Mouse (Mus musculus) right cerebral cortex, postnatal 10 days (tissue): Measurements from ENCODE around the gene Cox8c.

ENCODE experiments used
- DNase-seq, 2 experiments: peaks; one replicate each; pipeline ENCODE4 v3.0.0; 2021; ENCODE audit warnings: low spot score in 2 of 2

Cox8c gene

DNA sequence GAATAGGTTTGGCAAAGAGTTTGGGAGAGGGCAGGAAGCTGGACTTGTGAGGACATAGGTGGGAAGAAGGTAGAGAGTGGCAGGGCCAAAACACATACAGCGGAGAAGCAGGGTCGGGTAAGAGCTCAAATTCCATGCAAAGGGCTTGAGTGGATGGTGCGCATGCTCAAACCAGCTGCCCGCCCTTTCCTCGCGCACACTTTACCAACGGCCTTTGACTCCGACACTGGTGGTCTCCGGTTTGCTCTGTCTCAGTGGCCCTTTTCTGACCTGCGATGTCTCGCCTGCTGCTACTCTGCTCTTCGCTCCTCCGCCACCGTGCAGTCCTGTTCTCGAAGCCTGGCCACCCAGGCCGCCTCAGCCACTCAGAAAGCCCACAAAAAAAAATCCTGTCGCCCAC lies at the start of gene Cox8c:
Cox8c (plus strand) TSS at position 226 of the 400 bp plus-strand sequence.
- no peak for DNase-seq

GRCm38 (mm10) chr12:102860806-102861205 lies 38.3 kb upstream of the Cox8c start:
- no peak for DNase-seq

GRCm38 (mm10) chr12:102869802-102870201 lies 29.3 kb upstream of the Cox8c start:
- no peak for DNase-seq

DNA sequence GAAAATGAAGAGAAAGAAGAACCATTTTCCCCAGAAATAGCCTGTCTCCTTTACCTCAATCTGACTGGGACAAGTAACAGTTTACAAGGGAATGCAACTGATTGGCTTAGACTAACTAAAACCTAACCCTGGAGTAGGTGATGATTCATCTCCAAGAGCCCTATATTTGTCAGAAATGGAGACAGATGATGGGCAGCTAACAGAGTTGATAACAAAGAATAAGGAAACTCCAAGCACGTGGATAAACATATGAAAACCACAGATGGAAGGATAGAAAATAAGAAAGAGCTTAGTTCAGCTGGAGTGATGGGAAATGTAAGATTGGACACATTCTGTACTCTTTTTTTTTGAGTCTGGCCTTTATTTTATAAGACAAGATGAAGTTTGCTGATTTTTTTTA lies 28.6 kb upstream of the Cox8c start:
- DNase-seq = no peak

GRCm38 (mm10) chr12:102877301-102878030 lies 21.6 kb upstream of the Cox8c start:
- DNase-seq = peak; percentile 39 to 55

- peak; percentile 96 to 98 for DNase-seq
Observed at GRCm38 (mm10) chr12:102878031-102878823, 20.9 kb upstream of the Cox8c start, which contains the start of gene Btbd7. Gene Btbd7 (minus strand): TSS chr12:102878471.

- DNase-seq = peak in 1 of 2 experiments; percentile 34
Observed at GRCm38 (mm10) chr12:102878901-102879300, 20.2 kb upstream of the Cox8c start.

DNA sequence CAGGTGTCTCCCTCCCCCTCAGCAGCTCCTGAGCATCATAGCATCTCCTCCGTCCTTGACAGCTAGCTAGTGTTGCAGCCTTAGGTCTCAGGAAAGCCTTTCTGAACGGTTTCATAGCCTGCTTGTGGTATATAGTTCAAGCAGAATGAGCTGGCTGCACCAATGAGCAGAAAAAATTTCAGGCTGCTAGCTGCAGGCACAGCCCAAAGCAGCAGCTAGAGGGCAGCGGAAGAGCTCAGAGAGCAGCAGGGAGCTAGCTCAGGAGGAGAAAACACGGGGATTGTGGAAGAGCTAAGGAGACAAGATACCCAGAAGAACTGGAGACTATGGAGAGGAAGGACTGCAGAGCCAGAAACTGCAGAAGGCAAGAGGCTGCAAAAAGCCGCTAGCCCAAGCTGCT lies 13.4 kb upstream of the Cox8c start:
- DNase-seq = peak; percentile 70 to 80

DNA sequence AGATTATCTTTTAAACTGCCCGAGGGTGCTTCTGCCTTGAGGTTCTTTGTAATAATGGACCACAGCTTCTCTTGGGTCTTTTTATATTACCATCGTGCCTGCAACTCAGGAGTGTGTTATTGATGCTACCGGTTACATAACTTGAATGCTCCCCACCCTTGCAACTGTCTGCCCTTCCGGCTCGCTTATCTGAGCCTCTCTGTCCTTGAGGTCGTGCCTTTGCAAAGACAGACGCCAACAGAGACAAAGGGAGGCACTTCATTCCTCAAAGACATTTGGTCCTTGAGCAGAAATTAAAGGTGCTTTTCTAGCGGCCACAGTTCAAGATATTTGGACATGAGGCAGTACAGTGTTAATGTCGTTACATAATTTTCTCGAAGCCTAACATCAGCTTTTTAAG lies 11.8 kb upstream of the Cox8c start:
- DNase-seq = no peak

GRCm38 (mm10) chr12:102888568-102888967 lies 10.5 kb upstream of the Cox8c start:
- no peak for DNase-seq

DNA sequence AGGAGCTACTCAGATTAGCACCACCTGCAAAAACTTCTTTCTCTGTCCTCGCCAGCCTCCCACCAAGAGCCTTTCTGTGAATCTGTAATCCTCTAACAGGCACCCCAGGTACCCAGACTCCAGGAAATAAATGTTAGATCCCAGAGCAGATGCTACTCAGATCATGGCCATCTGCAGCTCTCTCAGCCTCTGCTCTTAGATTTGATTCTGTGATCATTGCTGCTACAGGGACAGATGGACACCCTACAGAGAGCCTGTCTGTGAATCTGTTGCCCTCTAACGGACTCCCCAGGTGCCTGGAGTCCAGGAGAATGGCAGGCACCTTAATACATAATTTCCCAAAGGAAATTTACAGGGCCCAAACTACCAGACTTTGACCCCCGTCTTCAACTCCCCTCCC lies 9.1 kb downstream of the Cox8c start:
- DNase-seq = no peak

- no peak for DNase-seq
Observed at GRCm38 (mm10) chr12:102916073-102916472, 17.0 kb downstream of the Cox8c start.

DNA sequence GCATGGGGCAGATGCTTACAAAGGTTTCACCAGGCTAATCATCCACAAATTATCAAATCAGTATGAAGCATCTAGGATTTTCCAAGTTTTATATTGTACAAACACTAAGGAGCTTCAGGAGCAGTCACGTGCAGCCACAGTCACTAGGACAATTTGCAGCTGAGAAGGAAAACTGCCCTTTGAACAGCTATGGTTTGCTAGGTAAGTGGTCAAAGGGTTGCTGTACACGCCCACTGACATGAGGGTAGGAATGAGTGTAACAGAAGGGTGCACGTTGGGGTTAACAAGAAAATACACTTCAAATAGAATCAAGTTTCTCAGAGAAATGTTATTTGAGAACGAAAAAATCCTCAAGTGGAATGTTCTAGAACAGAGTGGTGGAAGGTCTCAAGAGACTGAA lies 30.6 kb downstream of the Cox8c start:
- DNase-seq = no peak

DNA sequence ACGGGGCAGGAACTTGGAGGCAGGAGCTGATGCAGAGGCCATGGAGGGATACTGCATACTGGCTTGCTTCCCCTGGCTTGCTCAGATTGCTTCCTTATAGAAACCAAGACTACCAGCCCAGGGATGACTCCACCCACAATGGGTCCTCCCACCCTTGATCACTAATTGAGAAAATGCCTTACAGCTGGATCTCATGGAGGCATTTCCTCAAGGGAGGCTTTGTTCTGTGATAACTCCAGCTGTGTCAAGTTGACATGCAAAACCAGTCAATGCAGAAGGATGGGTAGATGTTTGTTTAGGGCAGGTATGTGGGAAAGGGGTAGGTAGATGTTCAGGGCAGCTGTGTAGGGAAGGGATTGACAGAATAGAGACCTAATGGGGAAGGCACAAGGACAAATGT lies 31.2 kb downstream of the Cox8c start:
- no peak for DNase-seq

- DNase-seq = no peak
Observed at GRCm38 (mm10) chr12:102930789-102931188, 31.7 kb downstream of the Cox8c start.

DNA sequence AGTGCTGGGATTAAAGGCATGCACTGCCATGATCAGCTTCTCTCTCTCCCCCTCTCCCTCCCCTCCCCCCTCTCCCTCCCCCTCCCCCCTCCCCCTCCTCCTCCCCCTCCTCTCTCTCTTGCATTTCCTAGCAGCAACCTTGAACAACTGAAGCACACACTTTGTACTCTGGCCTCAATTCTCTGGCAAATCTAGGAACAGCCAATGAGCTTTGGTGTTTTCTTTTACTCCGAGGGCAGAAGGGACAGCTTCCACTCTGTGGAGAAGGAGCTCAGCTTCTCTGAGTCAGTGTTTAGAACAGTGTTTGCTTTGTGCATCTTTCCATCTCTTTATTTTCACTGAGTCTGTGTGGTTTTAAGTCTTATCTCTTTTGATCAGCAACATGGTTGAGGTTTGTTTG lies 36.8 kb downstream of the Cox8c start:
- no peak for DNase-seq

GRCm38 (mm10) chr12:102945571-102945970 lies 46.5 kb downstream of the Cox8c start:
- no peak for DNase-seq

- no peak for DNase-seq
Observed at GRCm38 (mm10) chr12:102947826-102948225, 48.7 kb downstream of the Cox8c start.

- DNase-seq = peak; percentile 92 to 94
Observed at GRCm38 (mm10) chr12:102948778-102949394, 49.8 kb downstream of the Cox8c start, which contains the start of gene Unc79. Gene Unc79 (plus strand): TSS chr12:102948859.

- DNase-seq = peak; percentile 86 to 88
Observed at GRCm38 (mm10) chr12:102949395-102950208, 50.5 kb downstream of the Cox8c start.
